Mouse (Mus musculus) neural tube, embryonic 15.5 days (tissue): Measurements from ENCODE around the gene Dnlz. TPM values are rescaled to one million over a fixed set of nuclear protein-coding genes. Genes with fewer than 3 reads are reported as not detected.

Source experiments
- ATAC-seq: fragments of 200-750 bp; cut with Nextera tagmentation; 2 replicates; pipeline ENCODE4 v1.8.0; 2017; ENCODE audit warnings: mild to moderate bottlenecking, moderate TSS enrichment, moderate library complexity; ENCODE audit not compliant: low FRiP score
- H3K27ac ChIP-seq: fragments of 300-500 bp; sonication (generic); replicated peaks from 2 replicates; pipeline ENCODE4 v1.5.1; 2015; ENCODE audit warnings: mild to moderate bottlenecking, inconsistent platforms
- H3K27me3 ChIP-seq: fragments of 300-500 bp; sonication (generic); replicated peaks from 2 replicates; pipeline ENCODE4 v1.6.1; 2015; ENCODE audit warnings: inconsistent platforms
- H3K36me3 ChIP-seq: fragments of 300-500 bp; sonication (generic); 2 replicates; pipeline ENCODE4 v1.6.1; 2015; ENCODE audit warnings: inconsistent platforms
- H3K4me1 ChIP-seq: fragments of 300-500 bp; sonication (generic); 2 replicates; pipeline ENCODE4 v1.6.1; 2015; ENCODE audit warnings: inconsistent platforms
- H3K4me2 ChIP-seq: fragments of 300-500 bp; sonication (generic); 2 replicates; pipeline ENCODE4 v1.6.1; 2015; ENCODE audit warnings: inconsistent platforms, mild to moderate bottlenecking, moderate library complexity
- H3K4me3 ChIP-seq: fragments of 300-500 bp; sonication (generic); replicated peaks from 2 replicates; pipeline ENCODE4 v1.5.1; 2015; ENCODE audit warnings: mild to moderate bottlenecking, inconsistent platforms
- H3K9ac ChIP-seq: fragments of 300-500 bp; sonication (generic); replicated peaks from 2 replicates; pipeline ENCODE4 v1.6.1; 2015; ENCODE audit warnings: mild to moderate bottlenecking, inconsistent platforms
- H3K9me3 ChIP-seq: fragments of 300-500 bp; sonication (generic); replicated peaks from 2 replicates; pipeline ENCODE4 v1.6.1; 2016; ENCODE audit warnings: inconsistent platforms
- WGBS: fragments of 180-500 bp; shearing (Covaris S2); methylation state at CpG from one replicate; pipeline ENCODE4 v1.1.7; 2015; ENCODE audit warnings: mixed read lengths; 5-methylcytosine and 5-hydroxymethylcytosine counted together
- polyA plus RNA-seq: library from polyadenylated mRNA; unstranded; fragments of >200 nt; fragmentation: Nextera tagmentation; extraction: Ambion mirVana; gene quantifications from 2 replicates; pipeline ENCODE4 v1.2.1, GENCODE M21; 2015

Gene Dnlz
- polyA plus RNA-seq, 1 experiment from 2014 or later: 29.8 TPM

DNA sequence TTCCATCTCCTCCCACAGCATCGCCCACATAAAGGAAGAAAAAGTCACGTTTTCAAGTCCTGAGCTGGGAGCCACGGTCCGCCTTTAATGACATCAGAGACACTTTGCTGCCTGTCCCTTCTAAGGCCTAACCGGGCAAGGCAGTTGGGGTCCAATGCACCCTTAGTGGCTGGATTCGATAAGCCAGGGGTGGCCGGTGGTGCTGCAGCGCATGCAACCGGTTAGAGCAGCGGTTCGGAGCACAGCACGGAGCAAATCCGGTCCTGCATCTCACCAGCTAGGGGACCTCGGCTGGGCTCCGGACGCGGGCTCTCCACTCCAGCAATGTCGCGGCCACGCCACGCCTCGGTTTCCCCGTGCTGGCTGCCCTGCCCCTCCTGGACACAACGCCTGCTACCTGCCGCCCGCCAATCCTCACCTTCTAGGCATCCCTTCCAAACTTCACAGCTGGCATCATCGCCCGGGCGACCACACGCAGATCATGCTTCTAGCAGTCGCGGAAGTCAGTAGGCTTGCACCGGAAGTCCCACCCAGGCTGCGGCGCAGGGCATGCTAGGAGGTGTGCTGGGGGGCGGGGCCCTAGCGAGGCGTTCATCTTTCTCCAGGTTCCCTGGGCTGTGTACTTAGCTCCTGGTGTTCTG is 28.3 kb upstream of the Dnlz start, which contains the start of gene Snapc4:
Gene Snapc4 (minus strand): TSS at position 523 of the 641 bp plus-strand sequence.
- under 1% methylated on average over 38 of the region's 38 CpGs for WGBS
- peaks cover 67% of the 10 kb centered on the region for H3K36me3 ChIP-seq

DNA sequence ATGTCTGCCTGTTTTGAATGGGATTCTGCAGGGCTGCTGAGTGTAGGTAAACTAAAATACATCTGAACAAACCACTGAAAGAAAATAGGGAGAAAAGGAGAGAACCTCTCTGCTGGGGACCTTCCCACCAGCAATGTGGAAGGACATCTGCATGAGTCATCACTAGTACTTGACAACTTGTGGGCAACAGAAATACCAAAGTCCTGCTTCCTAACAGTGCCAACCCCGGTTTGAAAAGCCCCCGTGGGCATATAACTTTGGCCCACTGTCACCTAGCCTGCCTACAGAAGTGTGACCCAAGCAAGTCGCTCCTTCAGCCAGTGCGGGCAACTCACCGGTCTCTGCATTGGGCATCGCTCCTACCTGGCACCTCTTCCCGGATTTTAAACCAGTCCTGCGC is 20.5 kb upstream of the Dnlz start:
- no peaks in the 10 kb centered on the region for H3K27me3 ChIP-seq
- H3K27ac ChIP-seq: no peak overlapping the region
- H3K4me3 ChIP-seq: no peak overlapping the region
- WGBS: 97% methylated on average over 8 of the region's 8 CpGs
- H3K9me3 ChIP-seq: no peaks in the 10 kb centered on the region
- H3K4me2 ChIP-seq: no peak overlapping the region
- no peak overlapping the region for H3K9ac ChIP-seq
- H3K36me3 ChIP-seq: peaks cover 94% of the 10 kb centered on the region
- ATAC-seq: no peak
- no peaks in the 10 kb centered on the region for H3K4me1 ChIP-seq

More for the DNA sequence above, 28.3 kb upstream of the Dnlz start, which contains the start of gene Snapc4:
- Histone ChIP-seq H3K9me3 (no peaks in the 10 kb centered on the region), H3K27me3 (no peaks in the 10 kb centered on the region), H3K4me1 (peaks cover 26% of the 10 kb centered on the region), H3K27ac (peak within 1 kb of the TSS; percentile 71), H3K9ac (peak within 1 kb of the TSS; percentile 76), H3K4me2 (peak within 1 kb of the TSS; percentile 93), H3K4me3 (peak within 1 kb of the TSS; percentile 85)
- ATAC-seq: peak; percentile 95

- Histone ChIP-seq H3K27me3 (no peaks in the 10 kb centered on the region), H3K36me3 (peaks cover 95% of the 10 kb centered on the region), H3K9ac (no peak overlapping the region), H3K4me1 (0 out of 2 replicates have a peak, but pooled peaks cover 2% of the 10 kb centered on the region), H3K27ac (no peak overlapping the region), H3K4me2 (no peak overlapping the region), H3K9me3 (no peaks in the 10 kb centered on the region), H3K4me3 (no peak overlapping the region)
- ATAC-seq: no peak
- WGBS: 90% methylated on average over 1 of the region's 1 CpGs
Observed at GRCm38 (mm10) chr2:26368572-26368971, 16.7 kb upstream of the Dnlz start.

GRCm38 (mm10) chr2:26367911-26368310 is 16.0 kb upstream of the Dnlz start:
- H3K36me3 ChIP-seq: peaks cover 93% of the 10 kb centered on the region
- WGBS: 91% methylated on average over 6 of the region's 6 CpGs
- no peak for ATAC-seq
- no peak overlapping the region for H3K27ac ChIP-seq
- H3K9me3 ChIP-seq: no peaks in the 10 kb centered on the region
- H3K4me1 ChIP-seq: 0 out of 2 replicates have a peak, but pooled peaks cover 2% of the 10 kb centered on the region
- no peak overlapping the region for H3K9ac ChIP-seq
- H3K4me2 ChIP-seq: no peak overlapping the region
- no peaks in the 10 kb centered on the region for H3K27me3 ChIP-seq
- no peak overlapping the region for H3K4me3 ChIP-seq

DNA sequence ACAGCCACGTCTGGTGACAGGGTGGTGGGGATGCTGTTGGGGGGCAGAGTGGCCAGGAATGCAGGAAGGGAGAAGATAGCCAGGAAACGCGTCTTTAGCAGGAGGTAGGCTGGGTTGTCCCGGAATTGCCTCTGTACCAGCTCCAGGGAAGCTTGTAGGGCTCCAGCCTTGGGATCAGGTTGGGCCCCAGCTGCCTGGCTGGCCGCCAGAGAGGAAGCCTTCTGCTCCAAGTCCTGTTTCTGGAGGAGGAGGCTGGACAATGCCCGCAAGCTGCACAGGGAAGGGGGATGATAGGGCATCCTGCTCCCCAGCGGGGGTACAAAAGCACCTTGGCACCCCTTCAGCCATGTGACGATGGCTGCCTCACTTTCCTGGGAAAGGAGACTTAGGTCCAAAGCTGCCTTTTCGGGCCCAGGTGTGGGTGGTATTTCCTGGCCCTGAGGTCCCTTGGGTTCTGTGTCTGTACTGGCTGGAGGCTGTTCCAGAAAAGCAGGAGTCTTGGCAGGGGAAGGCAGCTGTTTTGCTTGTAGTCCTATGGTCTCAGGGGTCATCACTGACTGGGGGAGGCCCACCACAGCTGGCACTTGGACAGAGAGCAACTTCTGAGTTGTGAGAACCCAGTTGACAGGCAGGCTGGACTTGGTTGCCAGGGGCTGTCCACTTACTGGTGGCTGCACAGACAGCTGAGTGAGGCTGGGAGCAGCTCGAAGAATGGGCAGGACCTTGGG is 13.0 kb upstream of the Dnlz start:
- no peak for ATAC-seq
- 82% methylated on average over 10 of the region's 10 CpGs for WGBS
- no peaks in the 10 kb centered on the region for H3K9me3 ChIP-seq
- H3K36me3 ChIP-seq: peaks cover 67% of the 10 kb centered on the region
- H3K27ac ChIP-seq: no peak overlapping the region
- 0 out of 2 replicates have a peak, but pooled peaks cover 2% of the 10 kb centered on the region for H3K4me1 ChIP-seq
- H3K4me2 ChIP-seq: no peak overlapping the region
- H3K27me3 ChIP-seq: no peaks in the 10 kb centered on the region
- H3K9ac ChIP-seq: no peak overlapping the region
- no peak overlapping the region for H3K4me3 ChIP-seq

- no peak overlapping the region for H3K4me3 ChIP-seq
- H3K9ac ChIP-seq: no peak overlapping the region
- 89% methylated on average over 5 of the region's 5 CpGs for WGBS
- H3K36me3 ChIP-seq: peaks cover 52% of the 10 kb centered on the region
- H3K27me3 ChIP-seq: no peaks in the 10 kb centered on the region
- no peak overlapping the region for H3K27ac ChIP-seq
- no peaks in the 10 kb centered on the region for H3K9me3 ChIP-seq
- 0 out of 2 replicates have a peak, but pooled peaks cover 2% of the 10 kb centered on the region for H3K4me1 ChIP-seq
- no peak for ATAC-seq
- H3K4me2 ChIP-seq: no peak overlapping the region
Observed at GRCm38 (mm10) chr2:26363481-26363880, 11.6 kb upstream of the Dnlz start.

- WGBS: 90% methylated on average over 5 of the region's 5 CpGs
- Histone ChIP-seq H3K4me1 (0 out of 2 replicates have a peak, but pooled peaks cover 2% of the 10 kb centered on the region), H3K27ac (no peak overlapping the region), H3K4me3 (no peak overlapping the region), H3K27me3 (no peaks in the 10 kb centered on the region), H3K9me3 (no peaks in the 10 kb centered on the region), H3K36me3 (peaks cover 47% of the 10 kb centered on the region), H3K9ac (no peak overlapping the region), H3K4me2 (no peak overlapping the region)
- no peak for ATAC-seq
Observed at GRCm38 (mm10) chr2:26362991-26363390, 11.1 kb upstream of the Dnlz start.

- 0 out of 2 replicates have a peak, but pooled peaks cover 5% of the 10 kb centered on the region for H3K4me1 ChIP-seq
- no peaks in the 10 kb centered on the region for H3K9me3 ChIP-seq
- H3K27ac ChIP-seq: no peak within 1 kb of the TSS
- no peak within 1 kb of the TSS; the same call in 1 of the 2 replicates for H3K4me2 ChIP-seq
- WGBS: 57% methylated on average over 3 of the region's 3 CpGs
- no peak within 1 kb of the TSS for H3K4me3 ChIP-seq
- no peak within 1 kb of the TSS for H3K9ac ChIP-seq
- ATAC-seq: no peak
- H3K27me3 ChIP-seq: no peaks in the 10 kb centered on the region
- peaks cover 25% of the 10 kb centered on the region for H3K36me3 ChIP-seq
Observed at GRCm38 (mm10) chr2:26360772-26361171, 8.9 kb upstream of the Dnlz start, which contains the start of gene Card9. TSS of gene Card9 (minus strand) at chr2:26360918.

DNA sequence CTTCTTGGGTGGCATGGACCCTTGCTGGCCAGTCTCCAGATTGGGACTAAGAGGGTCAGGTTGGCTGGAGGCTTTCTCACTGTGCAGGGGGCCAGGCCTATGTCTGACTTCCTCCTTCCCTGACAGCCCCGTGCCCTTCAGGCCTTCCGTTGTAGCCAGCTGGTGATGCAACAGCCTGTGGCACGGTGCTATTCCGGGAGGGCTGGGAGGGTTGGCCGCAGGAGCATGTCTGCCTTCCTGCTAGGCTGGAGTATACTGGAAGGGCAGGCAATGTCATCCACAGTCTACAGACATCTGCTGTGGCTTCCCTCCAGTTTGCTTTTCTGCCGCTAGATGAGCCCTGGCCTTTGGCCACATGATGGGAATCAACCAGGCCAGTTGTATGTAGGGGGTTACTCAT is 8.1 kb upstream of the Dnlz start:
- no peaks in the 10 kb centered on the region for H3K27me3 ChIP-seq
- no peaks in the 10 kb centered on the region for H3K9me3 ChIP-seq
- H3K4me1 ChIP-seq: 0 out of 2 replicates have a peak, but pooled peaks cover 5% of the 10 kb centered on the region
- H3K4me2 ChIP-seq: no peak overlapping the region; the same call in 1 of the 2 replicates
- ATAC-seq: no peak
- H3K4me3 ChIP-seq: no peak overlapping the region
- no peak overlapping the region for H3K9ac ChIP-seq
- 85% methylated on average over 6 of the region's 6 CpGs for WGBS
- peaks cover 17% of the 10 kb centered on the region for H3K36me3 ChIP-seq
- H3K27ac ChIP-seq: no peak overlapping the region

DNA sequence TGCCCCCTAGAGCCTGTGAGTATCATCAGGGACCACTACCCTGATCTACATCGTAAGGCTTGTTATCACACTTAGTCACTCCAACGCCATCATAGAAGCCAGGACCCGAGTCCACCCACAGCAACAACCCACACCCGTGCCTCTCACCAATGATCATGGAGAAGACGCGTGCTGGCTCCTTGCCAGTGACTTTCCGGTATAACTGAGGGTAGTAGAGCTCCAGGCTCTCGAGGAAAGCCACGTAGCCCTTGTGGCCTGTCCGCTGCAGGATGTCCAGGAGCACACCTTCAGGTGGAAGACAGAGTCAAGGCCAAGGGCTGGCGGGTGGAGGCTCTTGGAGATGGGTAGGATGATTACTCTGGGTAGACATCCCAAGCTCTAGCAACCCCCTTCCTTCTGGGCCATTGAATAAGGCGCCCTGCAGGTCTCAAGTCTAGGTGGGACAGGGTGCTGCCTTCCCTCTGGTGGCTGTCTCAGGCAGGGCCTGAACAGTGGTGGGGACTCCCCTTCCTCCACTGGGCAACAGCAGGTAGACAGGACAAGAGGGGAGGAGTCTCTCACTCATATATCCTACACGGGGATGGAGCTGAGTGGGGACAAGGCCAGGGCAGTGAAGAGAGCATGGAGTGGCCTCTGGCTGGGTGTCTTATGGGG is 6.9 kb upstream of the Dnlz start:
- Histone ChIP-seq H3K27me3 (no peaks in the 10 kb centered on the region), H3K27ac (no peak overlapping the region), H3K9me3 (no peaks in the 10 kb centered on the region), H3K4me2 (no peak overlapping the region), H3K4me3 (no peak overlapping the region), H3K36me3 (peaks cover 8% of the 10 kb centered on the region; the same call in 1 of the 2 replicates), H3K9ac (no peak overlapping the region), H3K4me1 (peaks cover 3% of the 10 kb centered on the region; the same call in 1 of the 2 replicates)
- ATAC-seq: no peak
- WGBS: 91% methylated on average over 13 of the region's 13 CpGs

DNA sequence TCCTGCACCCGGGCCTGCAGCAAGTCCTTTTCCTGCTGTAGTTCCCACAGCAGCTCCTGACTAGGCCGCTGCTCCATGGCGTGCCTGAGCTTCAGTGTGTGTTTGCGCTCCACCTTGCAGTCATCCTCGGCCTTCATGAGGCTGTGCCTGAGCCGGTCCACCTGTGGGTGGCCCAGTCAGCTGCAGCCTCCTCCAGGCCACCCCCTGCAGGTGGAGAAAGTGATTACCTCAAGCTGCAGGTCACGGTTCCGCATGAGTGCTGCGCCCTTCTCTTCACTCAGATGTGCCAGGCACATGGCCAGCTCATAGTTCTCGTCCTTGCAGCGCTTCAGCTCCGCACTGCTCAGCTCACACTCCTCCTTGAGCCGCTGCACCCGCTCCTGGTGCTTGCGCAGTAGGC is 5.6 kb upstream of the Dnlz start:
- WGBS: 58% methylated on average over 15 of the region's 15 CpGs
- no peak overlapping the region for H3K27ac ChIP-seq
- H3K36me3 ChIP-seq: no peaks in the 10 kb centered on the region
- no peaks in the 10 kb centered on the region for H3K27me3 ChIP-seq
- ATAC-seq: no peak
- peaks cover 16% of the 10 kb centered on the region for H3K4me1 ChIP-seq
- no peak overlapping the region for H3K4me2 ChIP-seq
- H3K9ac ChIP-seq: no peak overlapping the region
- H3K9me3 ChIP-seq: no peaks in the 10 kb centered on the region
- H3K4me3 ChIP-seq: no peak overlapping the region
